Mouse (Mus musculus) small intestine, adult 2 months (tissue): Measurements from ENCODE around the gene Dclre1a.

Experiments used
- CTCF ChIP-seq: fragments of 200-500 bp; IDR thresholded peaks from 2 replicates; pipeline ENCODE4 v1.5.1; 2012; ENCODE audit warnings: low read depth, mild to moderate bottlenecking, control low read depth, inconsistent platforms, low read length, moderate library complexity, mixed read lengths; ENCODE audit not compliant: insufficient replicate concordance, insufficient read length; ENCODE audit errors: extremely low read depth
- POLR2A ChIP-seq: fragments of 200-500 bp; IDR thresholded peaks from 2 replicates; pipeline ENCODE4 v1.6.1; 2012; ENCODE audit warnings: low read depth, mild to moderate bottlenecking, control low read depth, inconsistent platforms, low read length, moderate library complexity

DNA sequence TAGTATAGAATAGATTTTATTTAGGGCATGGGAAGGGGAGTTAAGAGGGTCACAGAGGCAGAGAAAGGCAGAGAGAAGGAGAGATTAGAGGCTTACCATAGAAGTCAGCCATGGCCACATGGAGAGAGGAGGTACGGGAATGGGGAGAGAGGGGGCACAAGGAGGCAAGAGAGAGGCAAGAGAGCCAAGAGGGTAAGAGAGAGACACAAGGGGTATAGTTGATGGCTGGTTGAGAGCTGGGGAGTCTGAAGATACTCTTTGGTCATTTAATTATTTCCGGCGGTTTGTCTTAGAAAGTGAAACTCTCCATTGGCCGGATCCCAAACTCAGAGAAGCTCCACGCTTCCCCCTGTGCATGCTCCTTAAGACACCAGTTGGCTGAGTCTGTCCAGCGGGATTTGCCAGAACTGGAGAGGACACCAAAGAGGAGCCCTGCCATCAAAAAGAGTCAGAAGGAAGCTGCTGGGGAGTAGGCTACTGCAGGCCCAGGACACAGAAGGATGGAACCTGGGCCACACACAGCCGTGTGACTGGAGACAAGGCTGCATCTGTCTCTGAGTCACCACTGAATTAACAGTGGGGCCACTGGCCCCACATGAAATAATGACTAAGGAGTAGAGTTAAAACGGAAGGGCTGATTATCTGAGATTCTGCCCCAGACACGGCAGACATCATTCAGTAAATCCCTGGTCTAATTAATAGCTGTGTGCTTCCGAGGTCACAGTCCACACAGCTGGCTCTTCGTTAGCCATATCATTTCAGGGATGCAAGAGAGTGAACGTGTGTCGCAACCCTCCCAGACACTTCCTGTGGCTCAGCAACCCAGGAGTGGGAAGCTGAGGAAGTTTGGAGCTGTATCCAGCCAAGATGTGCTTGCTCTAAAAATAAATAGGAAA lies 62.4 kb downstream of the Dclre1a start:
- no peak for TF ChIP-seq POLR2A
- TF ChIP-seq CTCF, result no peak
